Mouse (Mus musculus) retina, postnatal 7 days (tissue): ENCODE results near the gene Nrxn1.

Source experiments
- DNase-seq: peaks from one replicate; pipeline ENCODE4 v3.0.0-alpha.2; 2012; ENCODE audit warnings: low read depth, low spot score

The Nrxn1 gene

GRCm38 (mm10) chr17:90662318-90662717 lies 430.6 kb downstream of the Nrxn1 start:
- DNase-seq, result no peak

GRCm38 (mm10) chr17:90654506-90654905 lies 438.4 kb downstream of the Nrxn1 start:
- DNase-seq, result no peak

GRCm38 (mm10) chr17:90653347-90653746 lies 439.5 kb downstream of the Nrxn1 start:
- DNase-seq, result no peak

GRCm38 (mm10) chr17:90650279-90650678 lies 442.6 kb downstream of the Nrxn1 start:
- DNase-seq, result no peak

GRCm38 (mm10) chr17:90638970-90639524 lies 453.8 kb downstream of the Nrxn1 start:
- DNase-seq, result no peak

GRCm38 (mm10) chr17:90638183-90638727 lies 454.6 kb downstream of the Nrxn1 start:
- DNase-seq, result no peak

- DNase-seq, result no peak
Observed at GRCm38 (mm10) chr17:90631371-90631770, 461.5 kb downstream of the Nrxn1 start.

- DNase-seq, result no peak
Observed at GRCm38 (mm10) chr17:90629851-90630250, 463.0 kb downstream of the Nrxn1 start.

- no peak for DNase-seq
Observed at GRCm38 (mm10) chr17:90628469-90628868, 464.4 kb downstream of the Nrxn1 start.

GRCm38 (mm10) chr17:90628004-90628403 lies 464.9 kb downstream of the Nrxn1 start:
- DNase-seq, result no peak

GRCm38 (mm10) chr17:90627395-90627794 lies 465.5 kb downstream of the Nrxn1 start:
- DNase-seq, result no peak

- no peak for DNase-seq
Observed at GRCm38 (mm10) chr17:90624591-90625266, 468.1 kb downstream of the Nrxn1 start.

GRCm38 (mm10) chr17:90621828-90622227 lies 471.0 kb downstream of the Nrxn1 start:
- no peak for DNase-seq

- no peak for DNase-seq
Observed at GRCm38 (mm10) chr17:90615019-90615418, 477.9 kb downstream of the Nrxn1 start.

- DNase-seq, result no peak
Observed at GRCm38 (mm10) chr17:90607427-90607806, 485.5 kb downstream of the Nrxn1 start.

GRCm38 (mm10) chr17:90606718-90607426 lies 486.0 kb downstream of the Nrxn1 start:
- no peak for DNase-seq

- no peak for DNase-seq
Observed at GRCm38 (mm10) chr17:90599570-90600524, 493.0 kb downstream of the Nrxn1 start.

GRCm38 (mm10) chr17:90594798-90595533 lies 497.9 kb downstream of the Nrxn1 start:
- no peak for DNase-seq

- DNase-seq, result no peak
Observed at GRCm38 (mm10) chr17:90586891-90587290, 506.0 kb downstream of the Nrxn1 start.

GRCm38 (mm10) chr17:90584666-90585195 lies 508.1 kb downstream of the Nrxn1 start:
- DNase-seq, result peak; percentile 58
